Mouse (Mus musculus) adrenal gland, adult 8-10 months (tissue): ENCODE results near the gene Olfr348. TPM values are rescaled to one million over a fixed set of nuclear protein-coding genes. Genes with fewer than 3 reads are reported as not detected.

Source experiments
- DNase-seq: peaks from one replicate; pipeline ENCODE4 v3.0.0; 2022
- total RNA-seq, 4 experiments: library from RNA; stranded (reverse); gene quantifications; 2 replicates each; pipeline ENCODE4 v1.2.4; 2022

The Olfr348 gene
- total RNA-seq: not detected

DNA sequence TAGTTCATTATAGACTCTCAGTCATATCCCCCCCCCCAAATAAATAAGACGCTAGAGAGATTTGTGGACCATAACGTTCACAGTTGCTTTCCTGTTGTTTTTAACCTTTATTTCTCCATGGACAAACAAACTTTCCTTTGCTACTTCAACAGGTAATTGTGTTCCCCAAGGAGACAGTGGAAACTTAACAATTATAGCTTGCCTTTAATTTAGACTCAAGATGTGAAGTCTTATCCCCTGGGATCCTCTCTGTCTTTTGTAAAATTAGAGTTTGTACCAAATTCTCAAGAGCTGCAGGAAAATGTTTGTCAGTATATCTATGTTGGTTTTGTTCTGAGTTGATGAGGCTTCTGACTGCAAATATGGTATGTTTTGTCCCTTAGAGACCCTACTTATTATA is at the start of gene Olfr348:
Gene Olfr348, plus strand, starts transcription at position 301 of the 400 bp plus-strand sequence.
- DNase-seq: no peak

DNA sequence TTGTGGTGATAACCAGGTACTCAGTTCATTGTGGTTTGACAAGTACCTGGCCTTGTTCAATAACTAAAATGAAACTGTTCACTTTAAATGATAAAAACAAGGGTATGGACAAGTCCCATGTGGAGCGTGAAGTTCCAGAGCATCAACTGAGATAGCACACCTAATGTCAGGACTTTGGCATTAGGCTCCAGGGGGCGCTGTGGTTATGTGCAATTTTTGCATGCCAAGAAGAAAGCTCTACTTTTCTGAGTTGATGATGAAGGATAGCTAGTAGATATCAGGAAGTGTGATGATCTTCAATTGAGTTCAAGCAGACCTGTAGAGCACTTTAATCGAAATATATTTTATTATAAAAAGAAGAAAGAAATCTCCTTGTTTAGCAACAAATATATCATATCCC is 47.9 kb upstream of the Olfr348 start:
- DNase-seq: no peak

DNA sequence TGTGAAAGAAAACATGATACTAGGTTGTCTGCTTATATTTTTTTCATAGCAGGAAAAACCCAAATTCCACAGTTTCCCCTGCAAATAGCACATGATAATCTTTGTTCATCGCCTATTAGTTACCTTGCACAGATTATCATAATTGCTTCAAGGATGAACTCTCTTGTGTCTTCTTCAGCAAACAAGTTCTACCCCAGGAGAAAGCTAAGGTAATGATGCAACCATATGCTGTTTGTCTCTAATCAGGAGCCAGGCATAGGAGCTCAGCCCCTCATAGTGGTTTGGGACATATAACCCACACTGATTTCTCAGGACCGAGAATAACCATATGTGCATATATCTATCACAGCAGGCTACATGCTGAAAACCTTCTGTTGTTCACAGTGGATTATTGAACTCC is 6.2 kb downstream of the Olfr348 start, which contains the start of gene Olfr50:
Gene Olfr50, plus strand, starts transcription at position 301 of the 400 bp plus-strand sequence.
- DNase-seq: no peak

DNA sequence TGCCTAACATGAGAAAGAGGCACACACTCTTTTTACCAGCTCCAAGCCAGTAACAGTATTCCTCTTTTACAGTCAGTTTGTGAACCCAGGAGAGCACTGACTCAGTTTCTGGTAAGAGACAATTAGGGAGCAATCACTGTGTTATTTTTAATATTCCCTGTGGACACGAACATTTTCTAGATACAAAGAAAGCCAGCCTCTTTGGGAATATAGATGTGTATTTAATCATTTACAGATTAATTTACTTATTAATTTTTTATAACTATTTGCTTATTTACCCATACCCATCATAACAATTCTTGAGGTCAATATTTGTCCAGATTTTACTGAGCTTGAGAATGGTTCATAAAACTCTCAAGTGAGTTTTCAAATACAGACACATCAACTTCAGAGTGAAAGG is 32.9 kb downstream of the Olfr348 start, which contains the start of gene Olfr3:
Gene Olfr3, minus strand, starts transcription at position 101 of the 400 bp plus-strand sequence.
- no peak for DNase-seq

Other genes starting within 250 kb of the Olfr348 start
- gene Olfr344, start 217.6 kb upstream of the Olfr348 start, total RNA-seq: under 1 TPM in 1 of 4 experiments, not detected in 3; 0.03 TPM
- gene Olfr345, start 144.2 kb upstream of the Olfr348 start, total RNA-seq: not detected
- gene Olfr346, start 98.5 kb upstream of the Olfr348 start, total RNA-seq: not detected
- gene Olfr347, start 52.4 kb upstream of the Olfr348 start, total RNA-seq: not detected
- gene Olfr50, start 6.3 kb downstream of the Olfr348 start, total RNA-seq: not detected
- gene Olfr3, start 32.8 kb downstream of the Olfr348 start, total RNA-seq: not detected
- gene Olfr350, start 62.0 kb downstream of the Olfr348 start, total RNA-seq: not detected
- not detected for gene Olfr351, start 78.4 kb downstream of the Olfr348 start, total RNA-seq
- gene Olfr352, start 84.2 kb downstream of the Olfr348 start, total RNA-seq: not detected
- gene Olfr353, start 108.7 kb downstream of the Olfr348 start, total RNA-seq: not detected
- gene Olfr354, start 121.4 kb downstream of the Olfr348 start, total RNA-seq: not detected
- not detected for gene Olfr355, start 144.6 kb downstream of the Olfr348 start, total RNA-seq
- not detected for gene Olfr356, start 152.8 kb downstream of the Olfr348 start, total RNA-seq
- gene Olfr357, start 209.6 kb downstream of the Olfr348 start, total RNA-seq: not detected
- not detected for gene Olfr358, start 225.1 kb downstream of the Olfr348 start, total RNA-seq